Mouse (Mus musculus): ENCODE data around the gene Ptchd1. TPM values are rescaled to one million over a fixed set of nuclear protein-coding genes. Genes with fewer than 3 reads are reported as not detected.

Ptchd1 gene
- polyA plus RNA-seq, 1 experiment from 2014 or later, result 0.60 TPM

DNA sequence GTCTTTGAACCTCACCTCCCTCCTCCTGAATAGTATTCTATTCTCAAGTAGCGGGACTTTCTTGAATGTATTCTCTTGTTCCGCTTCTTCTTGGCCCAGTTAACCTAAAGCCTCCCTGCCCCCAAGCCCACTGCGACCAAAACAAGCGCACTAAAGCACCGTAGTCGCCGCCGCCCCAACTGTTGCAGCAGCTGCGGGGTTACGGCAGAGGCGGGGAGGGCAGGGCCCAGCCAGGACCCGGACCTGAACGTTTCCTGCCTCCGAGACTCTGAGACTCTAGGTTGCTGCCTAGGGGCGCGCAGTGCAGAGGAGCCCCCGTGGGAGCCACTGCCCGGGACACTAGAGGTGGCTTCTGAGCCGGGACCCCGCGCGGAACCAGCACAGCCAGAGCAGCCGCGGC lies 1.1 kb downstream of the Ptchd1 start:
- peaks cover 47% of the 10 kb centered on the region for H3K27me3 ChIP-seq (replicated peaks; ENCODE audit: control insufficient read depth, insufficient read depth, low read length)

DNA sequence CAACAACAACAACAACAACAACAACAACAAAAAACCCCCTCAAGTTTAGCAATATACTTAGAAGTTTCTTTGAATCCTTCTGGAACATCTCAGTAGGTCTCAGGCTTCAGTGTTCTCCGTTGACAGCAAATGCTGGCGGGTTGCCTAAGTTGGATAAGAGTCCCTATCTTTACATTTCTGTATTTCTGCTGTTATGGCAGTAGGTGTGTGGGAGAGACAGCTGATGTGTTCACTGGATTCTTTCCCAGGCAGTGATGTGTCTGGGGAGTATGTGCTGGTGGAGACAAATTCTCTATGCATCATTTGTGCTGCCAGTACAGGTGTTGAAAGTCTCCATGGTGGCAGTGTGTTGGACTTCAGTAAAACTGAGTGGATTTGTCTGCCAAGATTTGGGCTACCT lies 22.4 kb downstream of the Ptchd1 start:
- Histone ChIP-seq H3K4me3 (ENCODE audit: low read depth, low read length) (no peak overlapping the region), H3K4me2 (no peak overlapping the region), H3K36me3 (ENCODE audit: control insufficient read depth, insufficient read depth, low read length) (no peaks in the 10 kb centered on the region), H3K9me3 (ENCODE audit: control insufficient read depth, low read length) (no peaks in the 10 kb centered on the region), H3K9ac (ENCODE audit: low read depth, low read length) (no peak overlapping the region), H3K27me3 (replicated peaks; ENCODE audit: control insufficient read depth, insufficient read depth, low read length) (no peaks in the 10 kb centered on the region), H3K27ac (ENCODE audit: low read depth, low read length) (no peak overlapping the region), H3K4me1 (replicated peaks; ENCODE audit: control insufficient read depth, insufficient read depth, low read length) (no peaks in the 10 kb centered on the region)
- WGBS, result 81% methylated on average over 2 of the region's 2 CpGs
- DNase-seq (ENCODE audit: low spot score) (no peak), ATAC-seq (replicated peaks; ENCODE audit: low FRiP score) (no peak)

More for the DNA sequence above, 1.1 kb downstream of the Ptchd1 start:
- WGBS, result 14% methylated on average over 24 of the region's 24 CpGs
- Histone ChIP-seq H3K9ac (ENCODE audit: low read depth, low read length) (no peak overlapping the region), H3K4me2 (peak overlapping the region; percentile 65), H3K9me3 (ENCODE audit: control insufficient read depth, low read length) (no peaks in the 10 kb centered on the region), H3K36me3 (ENCODE audit: control insufficient read depth, insufficient read depth, low read length) (no peaks in the 10 kb centered on the region), H3K27ac (ENCODE audit: low read depth, low read length) (no peak overlapping the region), H3K4me1 (replicated peaks; ENCODE audit: control insufficient read depth, insufficient read depth, low read length) (no peaks in the 10 kb centered on the region), H3K4me3 (ENCODE audit: low read depth, low read length) (peak overlapping the region; percentile 47)
- DNase-seq (ENCODE audit: low spot score) (peak; percentile 30), ATAC-seq (replicated peaks; ENCODE audit: low FRiP score) (no peak)

DNA sequence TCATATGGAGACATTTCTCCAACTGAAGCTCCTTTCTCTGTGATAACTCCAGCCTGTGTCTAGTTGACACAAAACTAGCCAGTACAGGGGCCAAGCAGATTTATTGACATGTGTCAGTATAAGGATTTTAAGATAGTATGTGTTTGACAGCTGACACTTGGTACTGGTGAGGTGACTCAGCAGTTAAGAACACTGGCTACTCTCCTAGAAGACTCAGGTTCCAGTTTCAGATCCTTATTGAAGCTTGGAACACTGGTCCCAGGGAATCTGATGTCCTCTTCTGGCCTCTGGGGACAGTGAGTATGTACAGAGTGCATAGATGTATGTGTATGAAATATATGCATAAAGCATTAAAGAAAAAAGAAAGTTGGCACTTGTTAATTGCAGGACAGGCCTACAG lies 27.2 kb downstream of the Ptchd1 start:
- no peak overlapping the region for H3K27ac ChIP-seq (ENCODE audit: low read depth, low read length)
- no peak overlapping the region for H3K4me2 ChIP-seq
- no peak overlapping the region for H3K9ac ChIP-seq (ENCODE audit: low read depth, low read length)
- H3K9me3 ChIP-seq (ENCODE audit: control insufficient read depth, low read length), result no peaks in the 10 kb centered on the region
- ATAC-seq (replicated peaks; ENCODE audit: low FRiP score) (no peak), DNase-seq (ENCODE audit: low spot score) (no peak)
- no peaks in the 10 kb centered on the region for H3K4me1 ChIP-seq (replicated peaks; ENCODE audit: control insufficient read depth, insufficient read depth, low read length)
- H3K4me3 ChIP-seq (ENCODE audit: low read depth, low read length), result no peak overlapping the region
- H3K36me3 ChIP-seq (ENCODE audit: control insufficient read depth, insufficient read depth, low read length), result no peaks in the 10 kb centered on the region
- no peaks in the 10 kb centered on the region for H3K27me3 ChIP-seq (replicated peaks; ENCODE audit: control insufficient read depth, insufficient read depth, low read length)

DNA sequence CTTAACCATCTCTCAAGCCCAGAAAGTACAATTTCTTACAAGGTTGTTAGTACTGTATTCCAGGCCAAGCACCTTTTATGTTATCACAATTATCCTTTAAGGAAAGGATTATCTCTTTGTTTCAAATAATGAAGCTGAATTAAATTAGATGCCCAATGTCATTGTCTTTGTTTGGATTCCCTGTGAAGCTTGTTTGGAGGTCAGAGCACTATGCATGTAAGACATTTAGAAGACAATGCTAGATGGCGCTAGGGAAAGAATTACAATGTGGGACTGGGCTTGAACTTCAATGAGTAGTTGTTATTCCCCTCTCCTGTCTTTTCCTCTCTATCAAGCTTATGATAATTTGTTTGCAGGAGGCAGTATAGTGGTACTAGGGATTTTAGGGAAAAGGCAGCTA lies 28.9 kb downstream of the Ptchd1 start:
- no peak overlapping the region for H3K27ac ChIP-seq (ENCODE audit: low read depth, low read length)
- no peaks in the 10 kb centered on the region for H3K27me3 ChIP-seq (replicated peaks; ENCODE audit: control insufficient read depth, insufficient read depth, low read length)
- no peak overlapping the region for H3K9ac ChIP-seq (ENCODE audit: low read depth, low read length)
- DNase-seq (ENCODE audit: low spot score) (no peak), ATAC-seq (replicated peaks; ENCODE audit: low FRiP score) (no peak)
- no peaks in the 10 kb centered on the region for H3K4me1 ChIP-seq (replicated peaks; ENCODE audit: control insufficient read depth, insufficient read depth, low read length)
- 54% methylated on average over 1 of the region's 1 CpGs for WGBS
- H3K36me3 ChIP-seq (ENCODE audit: control insufficient read depth, insufficient read depth, low read length), result no peaks in the 10 kb centered on the region
- H3K4me2 ChIP-seq, result no peak overlapping the region
- no peak overlapping the region for H3K4me3 ChIP-seq (ENCODE audit: low read depth, low read length)
- H3K9me3 ChIP-seq (ENCODE audit: control insufficient read depth, low read length), result no peaks in the 10 kb centered on the region

DNA sequence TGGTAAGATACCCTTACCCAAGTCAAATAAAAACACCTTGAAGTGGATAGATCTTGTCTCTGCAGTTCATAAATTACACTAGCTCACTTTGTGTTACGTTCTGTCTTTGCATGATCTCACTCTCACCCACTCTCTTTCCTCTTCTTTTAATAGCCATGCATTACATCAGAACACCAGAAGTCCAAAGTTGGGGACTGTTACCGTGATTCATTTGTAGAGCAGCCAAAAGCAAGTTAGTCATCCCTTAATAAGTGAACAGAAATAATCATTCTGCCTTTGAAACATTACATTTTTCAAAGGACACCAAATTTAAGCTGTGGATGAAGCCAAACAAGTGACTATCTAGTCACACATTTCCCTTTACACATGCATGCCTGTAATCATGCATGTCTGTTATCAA lies 31.1 kb downstream of the Ptchd1 start:
- no peak overlapping the region for H3K9ac ChIP-seq (ENCODE audit: low read depth, low read length)
- 59% methylated on average over 2 of the region's 2 CpGs for WGBS
- no peaks in the 10 kb centered on the region for H3K27me3 ChIP-seq (replicated peaks; ENCODE audit: control insufficient read depth, insufficient read depth, low read length)
- ATAC-seq (replicated peaks; ENCODE audit: low FRiP score) (no peak), DNase-seq (ENCODE audit: low spot score) (no peak)
- no peaks in the 10 kb centered on the region for H3K9me3 ChIP-seq (ENCODE audit: control insufficient read depth, low read length)
- H3K27ac ChIP-seq (ENCODE audit: low read depth, low read length), result no peak overlapping the region
- no peak overlapping the region for H3K4me2 ChIP-seq
- no peaks in the 10 kb centered on the region for H3K36me3 ChIP-seq (ENCODE audit: control insufficient read depth, insufficient read depth, low read length)
- no peaks in the 10 kb centered on the region for H3K4me1 ChIP-seq (replicated peaks; ENCODE audit: control insufficient read depth, insufficient read depth, low read length)
- no peak overlapping the region for H3K4me3 ChIP-seq (ENCODE audit: low read depth, low read length)

DNA sequence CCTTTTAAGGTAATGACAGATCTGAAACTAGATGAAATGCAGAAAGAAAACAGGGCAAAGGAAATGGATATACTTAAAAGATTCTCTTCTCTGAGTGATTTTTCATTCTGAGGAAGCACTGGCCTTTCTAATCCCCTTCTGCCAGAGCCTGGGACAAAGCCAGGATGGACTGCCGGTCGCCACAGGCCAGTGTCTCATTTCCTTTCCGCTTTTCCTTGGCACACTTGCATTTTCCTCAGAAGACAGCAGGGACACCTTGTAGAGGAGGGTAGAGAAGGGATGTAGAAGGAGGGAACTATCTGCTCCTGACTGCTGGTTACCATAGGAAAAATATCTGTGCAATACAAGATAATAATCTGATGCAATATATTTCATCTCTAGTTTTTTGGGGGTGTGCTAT lies 32.1 kb downstream of the Ptchd1 start:
- 67% methylated on average over 3 of the region's 3 CpGs for WGBS
- H3K4me3 ChIP-seq (ENCODE audit: low read depth, low read length), result no peak overlapping the region
- no peaks in the 10 kb centered on the region for H3K36me3 ChIP-seq (ENCODE audit: control insufficient read depth, insufficient read depth, low read length)
- no peaks in the 10 kb centered on the region for H3K9me3 ChIP-seq (ENCODE audit: control insufficient read depth, low read length)
- H3K4me2 ChIP-seq, result no peak overlapping the region
- H3K27me3 ChIP-seq (replicated peaks; ENCODE audit: control insufficient read depth, insufficient read depth, low read length), result no peaks in the 10 kb centered on the region
- DNase-seq (ENCODE audit: low spot score), result no peak
- H3K27ac ChIP-seq (ENCODE audit: low read depth, low read length), result no peak overlapping the region
- H3K9ac ChIP-seq (ENCODE audit: low read depth, low read length), result no peak overlapping the region
- no peak for ATAC-seq (replicated peaks; ENCODE audit: low FRiP score)
- no peaks in the 10 kb centered on the region for H3K4me1 ChIP-seq (replicated peaks; ENCODE audit: control insufficient read depth, insufficient read depth, low read length)

DNA sequence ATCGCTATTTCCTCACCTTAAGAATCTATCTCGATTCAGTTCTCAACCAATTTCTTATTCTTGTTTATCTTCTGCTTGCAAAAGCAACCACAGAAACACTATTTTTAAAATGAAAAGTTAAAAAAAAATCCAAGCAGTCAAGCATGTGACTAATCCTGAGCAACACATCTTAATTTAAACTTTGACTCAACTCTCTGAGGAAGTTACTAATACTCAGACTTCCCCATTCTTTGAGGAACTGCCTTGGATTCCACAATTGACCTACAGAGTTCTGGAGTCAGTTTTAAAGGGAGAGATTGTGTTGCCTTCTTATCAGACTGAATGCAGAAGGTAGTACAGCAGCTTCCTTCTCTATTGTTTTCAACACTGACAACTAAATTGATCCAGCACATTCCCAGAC lies 39.0 kb downstream of the Ptchd1 start:
- Histone ChIP-seq H3K4me1 (replicated peaks; ENCODE audit: control insufficient read depth, insufficient read depth, low read length) (no peaks in the 10 kb centered on the region), H3K4me2 (no peak overlapping the region), H3K4me3 (ENCODE audit: low read depth, low read length) (no peak overlapping the region), H3K27me3 (replicated peaks; ENCODE audit: control insufficient read depth, insufficient read depth, low read length) (no peaks in the 10 kb centered on the region), H3K9me3 (ENCODE audit: control insufficient read depth, low read length) (no peaks in the 10 kb centered on the region), H3K36me3 (ENCODE audit: control insufficient read depth, insufficient read depth, low read length) (no peaks in the 10 kb centered on the region), H3K9ac (ENCODE audit: low read depth, low read length) (no peak overlapping the region), H3K27ac (ENCODE audit: low read depth, low read length) (no peak overlapping the region)
- DNase-seq (ENCODE audit: low spot score), result no peak
- WGBS, result 60% methylated on average over 2 of the region's 2 CpGs
- ATAC-seq (replicated peaks; ENCODE audit: low FRiP score), result no peak

DNA sequence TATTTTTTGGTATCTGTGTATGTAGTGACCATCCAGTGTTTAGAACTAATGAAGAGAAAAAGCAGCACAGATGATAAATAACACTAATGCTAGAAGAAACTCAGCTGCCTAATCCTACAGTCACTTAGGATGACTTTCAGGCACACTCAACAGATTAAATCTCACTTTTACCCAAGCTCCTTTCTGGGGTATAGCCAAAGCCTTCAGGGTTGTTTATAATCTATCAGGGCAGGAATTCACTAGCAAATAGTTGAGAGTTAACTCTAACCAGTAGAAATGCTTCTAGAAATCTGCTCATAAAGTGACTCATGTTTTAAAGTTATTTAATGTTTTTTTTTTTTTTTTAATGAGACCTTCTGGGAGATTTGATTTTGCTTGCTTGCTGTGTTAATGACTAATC lies 43.8 kb downstream of the Ptchd1 start:
- H3K4me1 ChIP-seq (replicated peaks; ENCODE audit: control insufficient read depth, insufficient read depth, low read length), result no peaks in the 10 kb centered on the region
- no peak overlapping the region for H3K9ac ChIP-seq (ENCODE audit: low read depth, low read length)
- H3K9me3 ChIP-seq (ENCODE audit: control insufficient read depth, low read length), result no peaks in the 10 kb centered on the region
- no peak overlapping the region for H3K27ac ChIP-seq (ENCODE audit: low read depth, low read length)
- no peak for ATAC-seq (replicated peaks; ENCODE audit: low FRiP score)
- no peaks in the 10 kb centered on the region for H3K27me3 ChIP-seq (replicated peaks; ENCODE audit: control insufficient read depth, insufficient read depth, low read length)
- H3K4me2 ChIP-seq, result no peak overlapping the region
- H3K36me3 ChIP-seq (ENCODE audit: control insufficient read depth, insufficient read depth, low read length), result no peaks in the 10 kb centered on the region
- H3K4me3 ChIP-seq (ENCODE audit: low read depth, low read length), result no peak overlapping the region
- no peak for DNase-seq (ENCODE audit: low spot score)

DNA sequence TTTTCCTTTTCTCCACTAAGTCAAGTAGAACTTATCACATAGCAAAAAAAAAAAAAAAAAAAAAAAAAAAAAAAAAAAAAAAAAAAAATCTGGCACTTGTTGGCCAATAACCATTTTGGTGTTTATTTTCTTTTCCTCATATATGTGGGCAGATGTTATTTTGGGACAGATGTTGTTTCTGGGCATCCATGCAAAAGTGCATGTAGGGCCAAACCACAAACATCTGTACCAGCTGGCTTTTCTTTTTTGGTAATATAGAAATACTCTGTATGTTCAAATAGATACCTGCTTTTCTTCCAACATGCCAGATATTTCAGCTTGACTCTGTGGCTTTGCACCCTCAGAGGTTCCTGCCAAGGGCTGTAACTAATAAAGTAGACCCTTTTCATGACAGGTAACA lies 51.2 kb downstream of the Ptchd1 start:
- no peaks in the 10 kb centered on the region for H3K4me1 ChIP-seq (replicated peaks; ENCODE audit: control insufficient read depth, insufficient read depth, low read length)
- no peak overlapping the region for H3K27ac ChIP-seq (ENCODE audit: low read depth, low read length)
- H3K4me3 ChIP-seq (ENCODE audit: low read depth, low read length), result no peak overlapping the region
- H3K4me2 ChIP-seq, result no peak overlapping the region
- DNase-seq (ENCODE audit: low spot score), result no peak
- no peak for ATAC-seq (replicated peaks; ENCODE audit: low FRiP score)
- H3K9ac ChIP-seq (ENCODE audit: low read depth, low read length), result no peak overlapping the region
- no peaks in the 10 kb centered on the region for H3K27me3 ChIP-seq (replicated peaks; ENCODE audit: control insufficient read depth, insufficient read depth, low read length)
- no peaks in the 10 kb centered on the region for H3K36me3 ChIP-seq (ENCODE audit: control insufficient read depth, insufficient read depth, low read length)
- H3K9me3 ChIP-seq (ENCODE audit: control insufficient read depth, low read length), result no peaks in the 10 kb centered on the region
